Mouse (Mus musculus) kidney, embryonic 15.5 days (tissue): Measurements from ENCODE around the gene Slc34a1. TPM values are rescaled to one million over a fixed set of nuclear protein-coding genes. Genes with fewer than 3 reads are reported as not detected.
"Not testable (repeated sequence)": the region's sequence is repeated elsewhere in the genome, so short reads cannot be mapped to it uniquely, and the experiment has no call there.

Experiments
- ATAC-seq: fragments of 200-750 bp; cut with Nextera tagmentation; replicated peaks from 2 replicates; pipeline ENCODE4 v1.8.0; 2017; ENCODE audit warnings: moderate TSS enrichment; ENCODE audit not compliant: low FRiP score
- H3K27ac ChIP-seq: fragments of 300-500 bp; sonication (generic); 2 replicates; pipeline ENCODE4 v1.5.1; 2015; ENCODE audit warnings: mild to moderate bottlenecking, inconsistent platforms
- H3K27me3 ChIP-seq: fragments of 300-500 bp; sonication (generic); 2 replicates; pipeline ENCODE4 v1.6.1; 2015; ENCODE audit warnings: inconsistent platforms
- H3K36me3 ChIP-seq: fragments of 300-500 bp; sonication (generic); 2 replicates; pipeline ENCODE4 v1.6.1; 2015; ENCODE audit warnings: inconsistent platforms
- H3K4me1 ChIP-seq: fragments of 300-500 bp; sonication (generic); 2 replicates; pipeline ENCODE4 v1.6.1; 2015; ENCODE audit warnings: inconsistent platforms
- H3K4me2 ChIP-seq: fragments of 300-500 bp; sonication (generic); 2 replicates; pipeline ENCODE4 v1.6.1; 2015; ENCODE audit warnings: moderate library complexity, mild to moderate bottlenecking, inconsistent platforms
- H3K4me3 ChIP-seq: fragments of 300-500 bp; sonication (generic); replicated peaks from 2 replicates; pipeline ENCODE4 v1.5.1; 2015; ENCODE audit warnings: mild to moderate bottlenecking, inconsistent platforms
- H3K9ac ChIP-seq: fragments of 300-500 bp; sonication (generic); 2 replicates; pipeline ENCODE4 v1.6.1; 2015; ENCODE audit warnings: mild to moderate bottlenecking, inconsistent platforms
- H3K9me3 ChIP-seq: fragments of 300-500 bp; sonication (generic); replicated peaks from 2 replicates; pipeline ENCODE4 v1.6.1; 2016; ENCODE audit warnings: inconsistent platforms
- WGBS: fragments of 180-500 bp; shearing (Covaris S2); methylation state at CpG from one replicate; pipeline ENCODE4 v1.1.7; 2015; ENCODE audit warnings: mixed read lengths; 5-methylcytosine and 5-hydroxymethylcytosine counted together
- polyA plus RNA-seq: library from polyadenylated mRNA; unstranded; fragments of >200 nt; fragmentation: Nextera tagmentation; extraction: Ambion mirVana; gene quantifications from 2 replicates; pipeline ENCODE4 v1.2.1, GENCODE M21; 2015

The Slc34a1 gene
- polyA plus RNA-seq, 1 experiment from 2014 or later = 180 TPM

- H3K27me3 ChIP-seq = no peaks in the 10 kb centered on the region
- no peaks in the 10 kb centered on the region for H3K36me3 ChIP-seq
- no peak overlapping the region for H3K9ac ChIP-seq
- H3K9me3 ChIP-seq = no peaks in the 10 kb centered on the region
- no peak overlapping the region for H3K27ac ChIP-seq
- H3K4me1 ChIP-seq = no peaks in the 10 kb centered on the region
- H3K4me3 ChIP-seq = no peak overlapping the region
- H3K4me2 ChIP-seq = no peak overlapping the region
- 57% methylated on average over 12 of the region's 12 CpGs for WGBS
- no peak for ATAC-seq
Measured at GRCm38 (mm10) chr13:55429226-55429888, 31.4 kb downstream of the Slc34a1 start.

- 79% methylated on average over 2 of the region's 2 CpGs for WGBS
- Histone ChIP-seq H3K27me3 (no peaks in the 10 kb centered on the region), H3K4me3 (no peak overlapping the region), H3K9ac (no peak overlapping the region), H3K9me3 (no peaks in the 10 kb centered on the region), H3K36me3 (no peaks in the 10 kb centered on the region), H3K27ac (no peak overlapping the region), H3K4me2 (no peak overlapping the region), H3K4me1 (no peaks in the 10 kb centered on the region)
- no peak for ATAC-seq
Measured at GRCm38 (mm10) chr13:55430566-55430965, 32.6 kb downstream of the Slc34a1 start.

DNA sequence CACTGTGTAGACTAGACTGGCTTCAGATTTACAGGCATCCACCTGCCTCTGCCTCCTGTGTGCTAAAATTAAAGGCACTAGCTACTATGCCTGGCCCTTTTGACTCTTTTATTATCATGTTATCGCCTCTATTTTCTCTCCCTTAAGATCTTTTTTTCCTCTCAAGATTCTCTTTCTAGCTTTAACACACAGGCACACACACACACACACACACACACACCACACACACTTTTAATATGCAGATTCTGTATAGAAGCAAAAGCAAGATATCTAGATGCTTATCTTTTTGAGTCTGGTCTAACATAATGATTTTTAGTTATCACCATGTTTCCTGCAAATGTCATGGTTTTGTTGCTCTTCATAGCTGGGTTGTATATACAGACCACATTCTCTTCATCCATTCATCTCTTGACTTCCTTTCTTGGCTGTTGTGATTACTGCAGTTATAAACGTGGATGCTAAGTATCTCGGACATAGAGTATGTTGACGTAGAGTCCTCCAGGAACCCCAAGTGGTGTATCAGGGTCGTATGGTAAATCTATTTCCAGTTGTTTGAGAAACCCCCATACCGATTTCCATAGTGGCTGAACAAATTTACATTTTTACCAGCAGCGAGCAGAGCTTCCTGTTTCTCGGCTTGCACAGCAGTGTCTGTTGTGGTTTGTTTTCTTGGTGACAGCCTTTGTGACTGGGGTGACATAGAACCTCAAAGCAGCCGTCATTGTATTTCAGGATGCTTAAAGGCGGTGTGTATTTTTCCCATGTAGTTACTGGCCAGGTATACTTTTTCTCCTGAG is 34.1 kb downstream of the Slc34a1 start:
- ATAC-seq = no peak
- Histone ChIP-seq H3K27ac (no peak overlapping the region), H3K4me3 (no peak overlapping the region), H3K36me3 (no peaks in the 10 kb centered on the region), H3K27me3 (no peaks in the 10 kb centered on the region), H3K4me2 (no peak overlapping the region), H3K9ac (no peak overlapping the region), H3K9me3 (no peaks in the 10 kb centered on the region), H3K4me1 (no peaks in the 10 kb centered on the region)
- 72% methylated on average over 10 of the region's 10 CpGs for WGBS

DNA sequence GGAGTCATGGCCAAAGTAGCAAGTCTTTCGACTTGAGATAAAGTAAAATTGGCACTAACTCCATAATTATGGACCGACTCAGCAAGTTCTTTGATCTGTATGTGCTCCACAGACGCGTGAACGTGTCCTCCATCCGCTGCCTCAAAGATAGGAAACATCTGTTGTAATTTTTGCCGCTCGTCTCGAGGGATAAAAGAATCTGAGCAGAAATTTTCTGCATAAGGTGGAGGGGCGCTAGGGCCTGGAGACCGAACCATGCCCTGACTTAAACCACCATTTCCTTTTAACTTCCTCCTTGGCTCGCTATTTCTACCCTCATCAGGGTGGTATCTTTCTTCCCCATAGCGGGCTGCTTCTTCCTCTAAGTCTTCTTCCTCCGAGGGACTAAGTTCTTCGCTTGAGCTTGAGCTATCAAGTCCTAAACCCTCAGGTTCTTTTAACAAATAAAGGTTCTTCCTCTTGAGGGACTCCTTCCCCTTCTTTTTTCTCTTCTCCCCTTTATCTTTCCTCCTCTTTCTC is 39.2 kb downstream of the Slc34a1 start:
- not testable (repeated sequence) for H3K27ac ChIP-seq, H3K4me1 ChIP-seq, H3K36me3 ChIP-seq, ATAC-seq, H3K27me3 ChIP-seq, H3K4me2 ChIP-seq, H3K9ac ChIP-seq, H3K4me3 ChIP-seq, H3K9me3 ChIP-seq
- 83% methylated on average over 15 of the region's 15 CpGs for WGBS

DNA sequence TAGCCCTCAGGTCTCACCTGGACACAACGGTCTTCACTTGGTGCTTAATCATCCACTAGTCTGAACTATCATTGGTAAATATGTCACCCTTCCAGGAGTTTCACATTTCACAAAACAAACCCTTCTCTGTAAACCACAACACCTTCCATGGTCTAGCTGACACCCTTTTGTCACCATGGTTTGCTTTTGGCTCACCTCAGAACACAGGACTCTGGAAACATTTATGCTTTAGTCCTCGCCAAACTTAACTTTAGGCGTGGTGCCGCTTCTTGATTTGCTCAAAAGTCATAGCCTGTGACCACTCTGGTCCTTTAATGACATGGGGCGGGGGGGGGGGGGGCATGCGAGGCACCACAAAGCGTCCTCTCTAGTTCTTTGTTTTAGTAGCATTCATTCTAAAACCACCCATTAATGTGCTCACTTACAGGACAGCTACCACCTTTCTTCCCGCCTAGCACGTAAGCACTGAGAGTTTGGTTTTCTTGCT is 45.9 kb downstream of the Slc34a1 start:
- Histone ChIP-seq H3K27me3 (no peaks in the 10 kb centered on the region), H3K4me2 (peak overlapping the region; percentile 79), H3K4me3 (peak overlapping the region; percentile 93), H3K27ac (peak overlapping the region; percentile 99), H3K9ac (peak overlapping the region; percentile 50), H3K36me3 (0 out of 2 replicates have a peak, but pooled peaks cover under 1% of the 10 kb centered on the region), H3K4me1 (peaks cover 34% of the 10 kb centered on the region), H3K9me3 (no peaks in the 10 kb centered on the region)
- no peak for ATAC-seq
- WGBS = 27% methylated on average over 9 of the region's 9 CpGs

GRCm38 (mm10) chr13:55444286-55444936 is 46.4 kb downstream of the Slc34a1 start:
- H3K9me3 ChIP-seq = no peaks in the 10 kb centered on the region
- peak; percentile 81 for ATAC-seq
- H3K9ac ChIP-seq = peak overlapping the region; percentile 50
- H3K27me3 ChIP-seq = no peaks in the 10 kb centered on the region
- H3K4me1 ChIP-seq = peaks cover 34% of the 10 kb centered on the region
- WGBS = 1% methylated on average over 33 of the region's 33 CpGs
- H3K27ac ChIP-seq = peak overlapping the region; percentile 99
- H3K4me2 ChIP-seq = peak overlapping the region; percentile 79
- H3K4me3 ChIP-seq = peak overlapping the region; percentile 93
- peaks cover 6% of the 10 kb centered on the region; the same call in 1 of the 2 replicates for H3K36me3 ChIP-seq

DNA sequence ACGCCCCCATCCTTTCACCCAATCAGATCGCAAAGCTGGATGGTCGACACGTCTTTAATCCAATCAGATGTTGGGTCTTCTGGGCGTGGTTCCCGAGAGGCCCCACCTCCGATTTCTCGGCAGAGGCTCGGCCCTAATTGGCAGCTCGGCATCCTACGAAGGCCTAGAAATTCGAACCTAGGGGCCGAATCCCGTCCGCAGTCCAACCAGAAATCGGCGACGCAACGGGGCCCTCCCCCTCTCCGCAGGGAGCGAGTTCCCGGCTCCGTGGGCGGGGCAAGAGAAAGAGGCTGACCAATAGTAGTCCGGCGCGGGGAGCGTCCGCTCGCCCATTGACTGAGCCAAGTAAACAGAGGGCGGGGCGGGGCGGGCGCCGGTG is 46.9 kb downstream of the Slc34a1 start, which contains the start of gene Grk6:
Grk6 (plus strand) TSS at position 136 of the 379 bp plus-strand sequence.
- under 1% methylated on average over 35 of the region's 35 CpGs for WGBS
- peak within 1 kb of the TSS; percentile 93 for H3K4me3 ChIP-seq
- peak within 1 kb of the TSS; percentile 99 for H3K27ac ChIP-seq

DNA sequence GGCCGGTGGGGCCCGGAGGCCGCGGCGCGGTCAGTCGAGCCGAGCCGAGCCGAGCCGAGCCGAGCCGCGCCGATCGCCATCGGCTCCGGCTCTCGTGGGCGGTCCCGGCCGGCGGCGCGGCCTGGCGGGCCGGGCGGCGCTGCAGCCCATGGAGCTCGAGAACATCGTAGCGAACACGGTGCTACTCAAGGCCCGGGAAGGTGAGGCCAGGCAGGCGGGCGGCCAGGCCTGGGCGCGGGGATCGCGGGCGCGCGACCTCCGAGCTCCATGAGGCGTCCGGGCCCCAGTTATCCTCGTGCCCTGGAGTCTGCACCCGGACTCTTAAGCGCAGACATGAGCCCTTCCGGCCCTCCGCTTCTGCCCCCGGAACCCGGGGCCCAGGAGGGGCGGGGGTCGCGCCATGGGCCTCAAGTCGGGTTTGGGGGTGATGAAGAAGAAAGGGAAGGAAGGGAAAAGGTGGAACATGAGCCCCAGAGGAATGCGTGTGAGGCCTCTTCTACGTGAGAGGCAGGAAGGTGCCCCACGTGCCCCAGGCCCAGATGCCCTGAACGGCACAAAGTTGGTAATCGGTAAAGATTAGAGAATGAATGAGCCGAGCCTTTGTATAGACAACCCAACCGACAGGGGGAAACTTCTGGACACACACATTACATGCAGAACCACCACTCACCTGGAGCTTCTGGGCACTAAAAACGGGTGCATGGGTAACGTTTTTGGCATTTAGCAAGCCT is 47.5 kb downstream of the Slc34a1 start:
- peak overlapping the region; percentile 79 for H3K4me2 ChIP-seq

More for the DNA sequence above, 46.9 kb downstream of the Slc34a1 start, which contains the start of gene Grk6:
- ATAC-seq = peak; percentile 97
- Histone ChIP-seq H3K9ac (peak within 1 kb of the TSS; percentile 100), H3K9me3 (no peaks in the 10 kb centered on the region), H3K27me3 (no peaks in the 10 kb centered on the region), H3K4me2 (peak within 1 kb of the TSS; percentile 79), H3K36me3 (peaks cover 11% of the 10 kb centered on the region), H3K4me1 (peaks cover 34% of the 10 kb centered on the region)

DNA sequence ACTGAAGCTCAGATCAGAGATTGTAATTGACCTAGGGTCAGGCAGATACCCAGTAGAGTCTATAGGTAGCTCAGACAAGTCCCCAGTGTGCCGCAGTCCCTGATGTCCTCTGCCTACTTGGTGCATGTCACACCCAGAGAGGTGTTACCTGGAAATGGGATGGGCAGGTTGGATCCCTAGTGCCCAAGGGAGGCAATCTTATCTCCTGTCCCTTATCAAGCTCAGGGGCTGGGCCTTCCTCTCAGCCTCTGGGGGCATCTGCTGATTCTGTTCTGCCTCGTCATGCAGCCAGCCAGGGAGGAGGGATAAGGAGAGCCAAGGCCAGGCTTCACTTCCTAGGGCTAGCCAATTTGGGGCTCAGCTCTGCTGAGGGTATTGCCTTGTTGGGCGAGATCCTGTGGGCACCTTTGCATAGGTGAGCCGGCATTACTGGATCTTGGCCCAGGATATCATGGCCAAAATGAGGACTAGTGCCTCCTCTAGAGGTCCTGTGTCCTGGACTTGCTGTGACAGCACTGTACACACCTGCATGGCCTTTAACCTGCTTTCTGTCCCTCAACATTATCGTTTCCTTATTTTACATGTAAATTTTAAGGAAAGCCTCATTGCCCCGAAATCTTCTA is 48.6 kb downstream of the Slc34a1 start:
- Histone ChIP-seq H3K4me2 (peak overlapping the region; percentile 79), H3K4me3 (peak overlapping the region; percentile 93), H3K27ac (no peak overlapping the region), H3K9me3 (no peaks in the 10 kb centered on the region), H3K9ac (peak overlapping the region; percentile 100), H3K36me3 (peaks cover 27% of the 10 kb centered on the region), H3K27me3 (no peaks in the 10 kb centered on the region), H3K4me1 (peaks cover 34% of the 10 kb centered on the region)
- no peak for ATAC-seq
- 83% methylated on average over 6 of the region's 6 CpGs for WGBS

More for the DNA sequence above, 47.5 kb downstream of the Slc34a1 start:
- Histone ChIP-seq H3K36me3 (peaks cover 17% of the 10 kb centered on the region), H3K27ac (peak overlapping the region; percentile 99), H3K4me1 (peaks cover 34% of the 10 kb centered on the region), H3K9ac (peak overlapping the region; percentile 100), H3K27me3 (no peaks in the 10 kb centered on the region), H3K4me3 (peak overlapping the region; percentile 93), H3K9me3 (no peaks in the 10 kb centered on the region)
- ATAC-seq = no peak; the same call in 1 of the 2 replicates
- under 1% methylated on average over 60 of the region's 66 CpGs for WGBS

GRCm38 (mm10) chr13:55447543-55447943 is 49.6 kb downstream of the Slc34a1 start:
- Histone ChIP-seq H3K9me3 (no peaks in the 10 kb centered on the region), H3K4me3 (no peak overlapping the region), H3K36me3 (peaks cover 37% of the 10 kb centered on the region), H3K4me1 (peaks cover 36% of the 10 kb centered on the region), H3K27me3 (no peaks in the 10 kb centered on the region), H3K9ac (no peak overlapping the region), H3K4me2 (no peak overlapping the region), H3K27ac (no peak overlapping the region)
- ATAC-seq = no peak
- 39% methylated on average over 3 of the region's 3 CpGs for WGBS

- no peak for ATAC-seq
- Histone ChIP-seq H3K27me3 (no peaks in the 10 kb centered on the region), H3K4me1 (peaks cover 36% of the 10 kb centered on the region), H3K4me2 (no peak overlapping the region), H3K27ac (no peak overlapping the region), H3K36me3 (peaks cover 43% of the 10 kb centered on the region), H3K9ac (no peak overlapping the region), H3K4me3 (no peak overlapping the region), H3K9me3 (no peaks in the 10 kb centered on the region)
- 90% methylated on average over 5 of the region's 5 CpGs for WGBS
Measured at GRCm38 (mm10) chr13:55448131-55448530, 50.1 kb downstream of the Slc34a1 start.
